Mouse (Mus musculus) MEL (cell line): Measurements from ENCODE around the gene Tsfm.

Experiments used
- CHD2 ChIP-seq: IDR thresholded peaks from 2 replicates; pipeline ENCODE4 v1.6.1; 2011; ENCODE audit warnings: low read length, improper control_type of control experiment
- CTCF ChIP-seq, 3 experiments: IDR thresholded peaks in 2 of 3; conservative IDR thresholded peaks in 1 of 3; 2 replicates each; pipeline ENCODE4 v1.5.1; 2011 to 2012; ENCODE audit warnings: low read length in 3 of 3, low read depth in 2 of 3, mild to moderate bottlenecking in 2 of 3, improper control_type of control experiment in 1 of 3, inconsistent platforms in 1 of 3, mixed read lengths in 1 of 3, moderate library complexity in 1 of 3; ENCODE audit not compliant: control insufficient read depth in 1 of 3, insufficient read depth in 1 of 3, poor library complexity in 1 of 3, severe bottlenecking in 1 of 3
- E2F4 ChIP-seq: IDR thresholded peaks from 2 replicates; pipeline ENCODE4 v1.6.1; 2011; ENCODE audit warnings: low read depth, low read length, improper control_type of control experiment, borderline replicate concordance
- EP300 ChIP-seq, 2 experiments: IDR thresholded peaks; 2 replicates each; pipeline ENCODE4 v1.6.1; 2011; ENCODE audit warnings: improper control_type of control experiment in 2 of 2, low read length in 2 of 2, low read depth in 1 of 2, mild to moderate bottlenecking in 1 of 2
- JUND ChIP-seq: IDR thresholded peaks from 2 replicates; pipeline ENCODE4 v1.6.1; 2011; ENCODE audit warnings: low read depth, mild to moderate bottlenecking, improper control_type of control experiment, low read length
- MAX ChIP-seq: IDR thresholded peaks from 2 replicates; pipeline ENCODE4 v1.6.1; 2011; ENCODE audit warnings: low read length, improper control_type of control experiment
- MXI1 ChIP-seq: IDR thresholded peaks from 2 replicates; pipeline ENCODE4 v1.6.1; 2011; ENCODE audit warnings: mild to moderate bottlenecking, low read depth, low read length, improper control_type of control experiment
- POLR2A ChIP-seq, 2 experiments: IDR thresholded peaks; 2 replicates each; pipeline ENCODE4 v1.6.1; 2011 to 2012; ENCODE audit warnings: low read length in 2 of 2, mild to moderate bottlenecking in 2 of 2, control low read depth in 1 of 2, improper control_type of control experiment in 1 of 2, low read depth in 1 of 2, moderate library complexity in 1 of 2; ENCODE audit not compliant: control insufficient read depth in 1 of 2, insufficient read depth in 1 of 2, poor library complexity in 1 of 2
- TAL1 ChIP-seq: IDR thresholded peaks from 2 replicates; pipeline ENCODE4 v1.6.1; 2012; ENCODE audit warnings: mild to moderate bottlenecking, inconsistent platforms, low read length, moderate library complexity, mixed read lengths
- USF1 ChIP-seq: IDR thresholded peaks from 2 replicates; pipeline ENCODE4 v1.6.1; 2014; ENCODE audit warnings: low read depth, mild to moderate bottlenecking, inconsistent platforms, low read length, improper control_type of control experiment, moderate library complexity
- ZC3H11A ChIP-seq: IDR thresholded peaks from 2 replicates; pipeline ENCODE4 v1.6.1; 2012; ENCODE audit warnings: low read depth, mild to moderate bottlenecking, inconsistent platforms, low read length, improper control_type of control experiment
- ZKSCAN1 ChIP-seq: IDR thresholded peaks from 2 replicates; pipeline ENCODE4 v1.6.1; 2012; ENCODE audit warnings: low read depth, mild to moderate bottlenecking, inconsistent platforms, low read length, improper control_type of control experiment, moderate library complexity
- ZMIZ1 ChIP-seq: IDR thresholded peaks from 2 replicates; pipeline ENCODE4 v1.6.1; 2012; ENCODE audit warnings: low read depth, mild to moderate bottlenecking, inconsistent platforms, low read length, improper control_type of control experiment, moderate library complexity

DNA sequence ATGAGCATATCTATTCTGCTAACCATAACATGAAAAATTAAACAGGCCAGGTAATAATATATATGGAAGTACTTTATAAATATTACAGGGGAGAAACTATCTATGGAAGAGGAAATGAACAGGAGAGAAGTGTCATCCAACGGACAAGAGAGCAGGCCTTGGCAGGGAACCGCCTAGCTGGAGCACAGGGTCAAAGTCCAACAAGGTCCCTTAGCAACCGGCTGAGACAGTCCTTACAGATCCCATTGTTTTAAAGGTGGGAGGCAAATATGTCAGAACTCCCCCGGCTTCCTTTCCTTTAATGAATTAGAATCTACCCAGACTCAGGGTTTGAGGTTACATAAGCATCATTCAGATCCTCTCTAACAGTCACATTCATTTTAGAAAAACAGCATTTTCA, 53.6 kb downstream of the Tsfm start:
- TF ChIP-seq ZC3H11A (no peak), CTCF (IDR thresholded peaks at IDR 0.05 in 2 of 3, conservative IDR thresholded peaks at IDR 0.05 in 1 of 3; ENCODE audit: control insufficient read depth in 1 of 3, insufficient read depth in 1 of 3, low read depth in 2 of 3, low read length in 3 of 3, poor library complexity in 1 of 3, severe bottlenecking in 1 of 3) (no peak), MAX (no peak), TAL1 (no peak), ZMIZ1 (no peak), USF1 (no peak), E2F4 (no peak), EP300 (IDR thresholded peaks at IDR 0.05; ENCODE audit: low read depth in 1 of 2, low read length in 2 of 2) (no peak), CHD2 (no peak), ZKSCAN1 (no peak), JUND (no peak), MXI1 (no peak), POLR2A (IDR thresholded peaks at IDR 0.05; ENCODE audit: control insufficient read depth in 1 of 2, insufficient read depth in 1 of 2, low read depth in 1 of 2, low read length in 2 of 2, poor library complexity in 1 of 2) (no peak)
